Mouse (Mus musculus): ENCODE data around the gene 2900026A02Rik. TPM values are rescaled to one million over a fixed set of nuclear protein-coding genes. Genes with fewer than 3 reads are reported as not detected.

The 2900026A02Rik gene
- total RNA-seq, 1 experiment: 12.3 TPM

- Histone ChIP-seq H3K4me1 (ENCODE audit: control insufficient read depth in 2 of 2, insufficient read depth in 2 of 2, low read length in 2 of 2, poor library complexity in 1 of 2) (peaks cover 0 to 15% of the 10 kb centered on the region in 2 experiments; a peak in 2 of 4 replicates), H3K4me3 (ENCODE audit: insufficient read depth in 1 of 2, low read depth in 1 of 2, low read length in 2 of 2, poor library complexity in 1 of 2, severe bottlenecking in 1 of 2) (no peak overlapping the region), H3K9ac (ENCODE audit: insufficient read depth, low read depth, low read length, poor library complexity, severe bottlenecking) (no peak overlapping the region), H3K27ac (ENCODE audit: insufficient read depth, low read depth, low read length, poor library complexity, severe bottlenecking) (no peak overlapping the region), H3K9me3 (ENCODE audit: control insufficient read depth, insufficient read depth, low read depth, low read length) (no peaks in the 10 kb centered on the region), H3K36me3 (ENCODE audit: control insufficient read depth, insufficient read depth, low read length, poor library complexity, severe bottlenecking) (no peaks in the 10 kb centered on the region)
- no peak for DNase-seq (ENCODE audit: low read depth, low spot score)
- in situ Hi-C loops (cut with MboI; ENCODE audit: low sequenced_read_pairs in 2 of 2, unreplicated experiment in 2 of 2): loop anchor here in 1 of 2 experiments (10.0 kb wide), 1 partner anchor 54 kb away; no protein-coding TSS in a partner anchor
- TF ChIP-seq ZC3H11A (IDR thresholded peaks at IDR 0.05; ENCODE audit: borderline replicate concordance, low read depth, low read length): no peak
- no peak for TF ChIP-seq ZNF384 (IDR thresholded peaks at IDR 0.05; ENCODE audit: low read depth, low read length)
- TF ChIP-seq CHD2 (IDR thresholded peaks at IDR 0.05; ENCODE audit: low read depth, low read length): no peak
- no peak for TF ChIP-seq MAFK (IDR thresholded peaks at IDR 0.05; ENCODE audit: insufficient read depth, low read depth, low read length)
- TF ChIP-seq HCFC1 (IDR thresholded peaks at IDR 0.05; ENCODE audit: borderline replicate concordance, insufficient read depth, low read length): no peak
These were observed 62.2 kb downstream of the 2900026A02Rik start for GRCm38 (mm10) chr5:113158759-113159355.

- no peak for DNase-seq (ENCODE audit: low read depth, low spot score)
- no peak for TF ChIP-seq ZC3H11A (IDR thresholded peaks at IDR 0.05; ENCODE audit: borderline replicate concordance, low read depth, low read length)
- TF ChIP-seq MAFK (IDR thresholded peaks at IDR 0.05; ENCODE audit: insufficient read depth, low read depth, low read length): no peak
- no peak for TF ChIP-seq CHD2 (IDR thresholded peaks at IDR 0.05; ENCODE audit: low read depth, low read length)
- in situ Hi-C loops (cut with MboI; ENCODE audit: low sequenced_read_pairs in 2 of 2, unreplicated experiment in 2 of 2): loop anchor here in 1 of 2 experiments (10.0 kb wide), 1 partner anchor 53 kb away; no protein-coding TSS in a partner anchor
- Histone ChIP-seq H3K9me3 (ENCODE audit: control insufficient read depth, insufficient read depth, low read depth, low read length) (no peaks in the 10 kb centered on the region), H3K36me3 (ENCODE audit: control insufficient read depth, insufficient read depth, low read length, poor library complexity, severe bottlenecking) (no peaks in the 10 kb centered on the region), H3K27ac (ENCODE audit: insufficient read depth, low read depth, low read length, poor library complexity, severe bottlenecking) (no peak overlapping the region), H3K9ac (ENCODE audit: insufficient read depth, low read depth, low read length, poor library complexity, severe bottlenecking) (no peak overlapping the region), H3K4me1 (ENCODE audit: control insufficient read depth in 2 of 2, insufficient read depth in 2 of 2, low read length in 2 of 2, poor library complexity in 1 of 2) (peaks cover 0 to 20% of the 10 kb centered on the region in 2 experiments; a peak in 2 of 4 replicates), H3K4me3 (ENCODE audit: insufficient read depth in 1 of 2, low read depth in 1 of 2, low read length in 2 of 2, poor library complexity in 1 of 2, severe bottlenecking in 1 of 2) (no peak overlapping the region)
These were observed 63.4 kb downstream of the 2900026A02Rik start for GRCm38 (mm10) chr5:113157588-113157987.

GRCm38 (mm10) chr5:113157006-113157405 lies 64.0 kb downstream of the 2900026A02Rik start:
- H3K9me3 ChIP-seq (ENCODE audit: control insufficient read depth, insufficient read depth, low read depth, low read length): no peaks in the 10 kb centered on the region
- in situ Hi-C loops (cut with MboI; ENCODE audit: low sequenced_read_pairs in 2 of 2, unreplicated experiment in 2 of 2): loop anchor here in 1 of 2 experiments (10.0 kb wide), 1 partner anchor 52 kb away; no protein-coding TSS in a partner anchor
- H3K4me3 ChIP-seq (ENCODE audit: insufficient read depth in 1 of 2, low read depth in 1 of 2, low read length in 2 of 2, poor library complexity in 1 of 2, severe bottlenecking in 1 of 2): no peak overlapping the region
- H3K27ac ChIP-seq (ENCODE audit: insufficient read depth, low read depth, low read length, poor library complexity, severe bottlenecking): no peak overlapping the region
- H3K36me3 ChIP-seq (ENCODE audit: control insufficient read depth, insufficient read depth, low read length, poor library complexity, severe bottlenecking): no peaks in the 10 kb centered on the region
- no peak overlapping the region for H3K9ac ChIP-seq (ENCODE audit: insufficient read depth, low read depth, low read length, poor library complexity, severe bottlenecking)
- TF ChIP-seq ZNF384 (IDR thresholded peaks at IDR 0.05; ENCODE audit: low read depth, low read length): no peak
- no peak for TF ChIP-seq HCFC1 (IDR thresholded peaks at IDR 0.05; ENCODE audit: borderline replicate concordance, insufficient read depth, low read length)
- TF ChIP-seq ZC3H11A (IDR thresholded peaks at IDR 0.05; ENCODE audit: borderline replicate concordance, low read depth, low read length): no peak
- no peak for TF ChIP-seq CHD2 (IDR thresholded peaks at IDR 0.05; ENCODE audit: low read depth, low read length)
- TF ChIP-seq MAFK (IDR thresholded peaks at IDR 0.05; ENCODE audit: insufficient read depth, low read depth, low read length): no peak
- DNase-seq (ENCODE audit: low read depth, low spot score): no peak
- H3K4me1 ChIP-seq (ENCODE audit: control insufficient read depth in 2 of 2, insufficient read depth in 2 of 2, low read length in 2 of 2, poor library complexity in 1 of 2): peaks cover 0 to 25% of the 10 kb centered on the region in 2 experiments; a peak in 2 of 4 replicates

- TF ChIP-seq ZC3H11A (IDR thresholded peaks at IDR 0.05; ENCODE audit: borderline replicate concordance, low read depth, low read length): no peak
- no peak for TF ChIP-seq MAFK (IDR thresholded peaks at IDR 0.05; ENCODE audit: insufficient read depth, low read depth, low read length)
- Histone ChIP-seq H3K9ac (ENCODE audit: insufficient read depth, low read depth, low read length, poor library complexity, severe bottlenecking) (no peak overlapping the region), H3K4me1 (ENCODE audit: control insufficient read depth in 2 of 2, insufficient read depth in 2 of 2, low read length in 2 of 2, poor library complexity in 1 of 2) (peaks cover 0 to 33% of the 10 kb centered on the region in 2 experiments; a peak in 2 of 4 replicates), H3K36me3 (ENCODE audit: control insufficient read depth, insufficient read depth, low read length, poor library complexity, severe bottlenecking) (no peaks in the 10 kb centered on the region), H3K27ac (ENCODE audit: insufficient read depth, low read depth, low read length, poor library complexity, severe bottlenecking) (no peak overlapping the region), H3K4me3 (ENCODE audit: insufficient read depth in 1 of 2, low read depth in 1 of 2, low read length in 2 of 2, poor library complexity in 1 of 2, severe bottlenecking in 1 of 2) (no peak overlapping the region), H3K9me3 (ENCODE audit: control insufficient read depth, insufficient read depth, low read depth, low read length) (no peaks in the 10 kb centered on the region)
- in situ Hi-C loops (cut with MboI; ENCODE audit: low sequenced_read_pairs in 2 of 2, unreplicated experiment in 2 of 2): loop anchor here in 1 of 2 experiments (10.0 kb wide), 1 partner anchor 50 kb away; no protein-coding TSS in a partner anchor
- DNase-seq (ENCODE audit: low read depth, low spot score): no peak
These were observed 65.9 kb downstream of the 2900026A02Rik start for GRCm38 (mm10) chr5:113155133-113155532.

Data from ES-E14 (cell line).